Mouse (Mus musculus) testis, adult 10 weeks (tissue): ENCODE data around the gene Igsf11. TPM values are rescaled to one million over a fixed set of nuclear protein-coding genes. Genes with fewer than 3 reads are reported as not detected.

Source experiments
- polyA plus RNA-seq: library from polyadenylated mRNA; stranded (reverse); fragments of 350-450 nt; fragmentation: Illumina TruSeq; extraction: RNeasy Lipid Tissue Mini Kit (QIAGEN cat#74804); gene quantifications from one replicate; pipeline ENCODE4 v1.2.3, GENCODE M21; 2014; ENCODE audit warnings: low read depth, low replicate concordance

Igsf11 gene
- 56.6 TPM for polyA plus RNA-seq

GRCm38 (mm10) chr16:38892371-38892770 lies at the start of gene Igsf11:
Gene Igsf11 (plus strand): TSS chr16:38892671.

Other genes starting within 250 kb of the Igsf11 start
- 4.1 TPM for gene Arhgap31, start 179.4 kb upstream of the Igsf11 start, polyA plus RNA-seq
- gene B4galt4, start 150.4 kb upstream of the Igsf11 start, polyA plus RNA-seq: 3.4 TPM
- 0.59 TPM for gene Upk1b, start 92.3 kb upstream of the Igsf11 start, polyA plus RNA-seq
- 206 TPM for gene 4930435E12Rik, start 63.9 kb upstream of the Igsf11 start, polyA plus RNA-seq